ENCODE assay signal across 14 mouse cellular contexts in genomic region chr12:105869696-105870095, GRCm38 (mm10).
A peak's percentile ranks its signal among the peaks of the same experiment; 100 is the strongest.
DNase-seq lines count a peak whose midpoint lies in the region; ATAC-seq and TF ChIP-seq lines count a peak whose summit lies in the region.
"Had no signal": no experiment of that assay in that cellular context is flagged by ENCODE, and none has a peak within 500 bp of the region (broad histone marks: within the 10 kb centered on the region; RNA-seq: fewer than 3 reads in every experiment).

No protein-coding gene starts in this region.

- no peak for TF ChIP-seq POLR2A in ES-Bruce4 (IDR thresholded peaks at IDR 0.05; ENCODE audit: insufficient read depth, low read length)

- TF ChIP-seq EP300 in ES-Bruce4 (IDR thresholded peaks at IDR 0.05; ENCODE audit: insufficient read depth, low read depth, low read length), result no peak

- no peak for TF ChIP-seq CTCF in ES-Bruce4 (IDR thresholded peaks at IDR 0.05; ENCODE audit: low read depth, low read length)

- H3K27ac ChIP-seq in heart, embryonic 12.5 days (ENCODE audit: poor library complexity, severe bottlenecking), result no peak overlapping the region
- H3K27ac ChIP-seq in liver, embryonic 11.5 days (ENCODE audit: low read depth, low read length), result no peak overlapping the region
- no peak overlapping the region for H3K27ac ChIP-seq in ES-Bruce4 (ENCODE audit: insufficient read depth, low read length)
- no peak overlapping the region for H3K27ac ChIP-seq in intestine, embryonic 16.5 days (ENCODE audit: low read length)
- H3K27ac ChIP-seq in forebrain, embryonic 16.5 days (ENCODE audit: low read length), result no peak overlapping the region

- peaks cover 25% of the 10 kb centered on the region for H3K27me3 ChIP-seq in heart, embryonic 12.5 days (replicated peaks)
- peaks cover 5% of the 10 kb centered on the region for H3K27me3 ChIP-seq in liver, embryonic 11.5 days (replicated peaks; ENCODE audit: control insufficient read depth, insufficient read depth, low read length)
- H3K27me3 ChIP-seq in ES-Bruce4 (ENCODE audit: control insufficient read depth, insufficient read depth, low read length, poor library complexity, severe bottlenecking), result no peaks in the 10 kb centered on the region
- no peaks in the 10 kb centered on the region for H3K27me3 ChIP-seq in intestine, embryonic 16.5 days (replicated peaks; ENCODE audit: control insufficient read depth, insufficient read depth, low read length)
- no peaks in the 10 kb centered on the region for H3K27me3 ChIP-seq in forebrain, embryonic 16.5 days (replicated peaks; ENCODE audit: control insufficient read depth, insufficient read depth, low read length)

- no peaks in the 10 kb centered on the region for H3K4me1 ChIP-seq in heart, embryonic 12.5 days (replicated peaks)
- no peaks in the 10 kb centered on the region for H3K4me1 ChIP-seq in liver, embryonic 11.5 days (replicated peaks; ENCODE audit: control insufficient read depth, insufficient read depth, low read length)
- H3K4me1 ChIP-seq in ES-Bruce4 (ENCODE audit: control insufficient read depth, insufficient read depth, low read length), result no peaks in the 10 kb centered on the region
- H3K4me1 ChIP-seq in intestine, embryonic 16.5 days (ENCODE audit: control insufficient read depth, insufficient read depth, low read length), result 0 out of 2 replicates have a peak, but pooled peaks cover 4% of the 10 kb centered on the region
- H3K4me1 ChIP-seq in forebrain, embryonic 16.5 days (replicated peaks; ENCODE audit: control insufficient read depth, insufficient read depth, low read length), result no peaks in the 10 kb centered on the region; the same call in 1 of the 2 replicates

- no peak for ATAC-seq in heart, embryonic 12.5 days (ENCODE audit: insufficient number of reproducible peaks, low FRiP score)
- no peak for ATAC-seq in liver, embryonic 11.5 days (replicated peaks; ENCODE audit: low FRiP score)
- no peak for ATAC-seq in intestine, embryonic 16.5 days
- no peak for ATAC-seq in forebrain, embryonic 16.5 days

- peak overlapping the region; percentile 18 for H3K4me2 ChIP-seq in heart, embryonic 12.5 days
- peak overlapping the region; percentile 16; the same call in 1 of the 2 replicates for H3K4me2 ChIP-seq in liver, embryonic 11.5 days
- H3K4me2 ChIP-seq in intestine, embryonic 16.5 days (ENCODE audit: low read depth, low read length), result peak overlapping the region; percentile 38
- no peak overlapping the region for H3K4me2 ChIP-seq in forebrain, embryonic 16.5 days (ENCODE audit: low read length)

- H3K36me3 ChIP-seq in heart, embryonic 12.5 days, result no peaks in the 10 kb centered on the region
- H3K36me3 ChIP-seq in liver, embryonic 11.5 days (ENCODE audit: control insufficient read depth, insufficient read depth, low read length), result no peaks in the 10 kb centered on the region
- H3K36me3 ChIP-seq in ES-Bruce4 (ENCODE audit: control insufficient read depth, insufficient read depth, low read length, poor library complexity, severe bottlenecking), result no peaks in the 10 kb centered on the region
- H3K36me3 ChIP-seq in intestine, embryonic 16.5 days (ENCODE audit: control insufficient read depth, insufficient read depth, low read length), result no peaks in the 10 kb centered on the region
- no peaks in the 10 kb centered on the region for H3K36me3 ChIP-seq in forebrain, embryonic 16.5 days (ENCODE audit: control insufficient read depth, insufficient read depth)

- DNase-seq in heart, adult 9 months (ENCODE audit: low spot score in 2 of 2), result no peak
- DNase-seq in liver, embryonic 11.5 days (ENCODE audit: low spot score), result no peak
- DNase-seq in liver, result no peak
- DNase-seq in spleen, postnatal 4 days (ENCODE audit: low spot score in 2 of 2), result no peak
- DNase-seq: B cell, adult 2 months; cerebellum, adult 9-10 months; kidney, adult 9 months; lung, postnatal 10 days; right cerebral cortex, postnatal 14 days; thymus, postnatal 4 days had no signal

- H3K4me3 ChIP-seq in heart, embryonic 12.5 days, result no peak overlapping the region
- H3K4me3 ChIP-seq in liver, embryonic 11.5 days (ENCODE audit: low read depth, low read length), result no peak overlapping the region
- H3K4me3 ChIP-seq in ES-Bruce4 (ENCODE audit: low read depth, low read length), result peak overlapping the region; percentile 13; the same call in 1 of the 2 replicates
- no peak overlapping the region for H3K4me3 ChIP-seq in intestine, embryonic 16.5 days (ENCODE audit: low read length)
- no peak overlapping the region for H3K4me3 ChIP-seq in forebrain, embryonic 16.5 days (replicated peaks; ENCODE audit: low read length)

- H3K9ac ChIP-seq in heart, embryonic 12.5 days, result no peak overlapping the region
- H3K9ac ChIP-seq in liver, embryonic 11.5 days (ENCODE audit: low read depth, low read length), result no peak overlapping the region
- no peak overlapping the region for H3K9ac ChIP-seq in ES-Bruce4 (ENCODE audit: low read depth, poor library complexity, severe bottlenecking)
- H3K9ac ChIP-seq in intestine, embryonic 16.5 days (ENCODE audit: low read depth, low read length), result no peak overlapping the region
- no peak overlapping the region for H3K9ac ChIP-seq in forebrain, embryonic 16.5 days (replicated peaks; ENCODE audit: low read depth, low read length)

- peaks cover 16% of the 10 kb centered on the region for H3K9me3 ChIP-seq in heart, embryonic 12.5 days (replicated peaks)
- H3K9me3 ChIP-seq in liver, embryonic 11.5 days (ENCODE audit: control insufficient read depth, low read length), result no peaks in the 10 kb centered on the region
- H3K9me3 ChIP-seq in ES-Bruce4 (replicated peaks; ENCODE audit: control insufficient read depth, insufficient read depth, low read length, poor library complexity, severe bottlenecking), result no peaks in the 10 kb centered on the region
- H3K9me3 ChIP-seq in intestine, embryonic 16.5 days (ENCODE audit: control insufficient read depth, low read length), result no peaks in the 10 kb centered on the region
- no peaks in the 10 kb centered on the region for H3K9me3 ChIP-seq in forebrain, embryonic 16.5 days (ENCODE audit: control insufficient read depth, low read length)

- WGBS in heart, embryonic 12.5 days, result 21% methylated on average over 14 of the region's 14 CpGs
- 18% methylated on average over 14 of the region's 14 CpGs for WGBS in liver, embryonic 11.5 days
- 29% methylated on average over 14 of the region's 14 CpGs for WGBS in intestine, embryonic 16.5 days
- WGBS in forebrain, embryonic 16.5 days, result 37% methylated on average over 14 of the region's 14 CpGs
